Comparison of ENCODE assay signal across 12 mouse cellular contexts in the genomic region with DNA sequence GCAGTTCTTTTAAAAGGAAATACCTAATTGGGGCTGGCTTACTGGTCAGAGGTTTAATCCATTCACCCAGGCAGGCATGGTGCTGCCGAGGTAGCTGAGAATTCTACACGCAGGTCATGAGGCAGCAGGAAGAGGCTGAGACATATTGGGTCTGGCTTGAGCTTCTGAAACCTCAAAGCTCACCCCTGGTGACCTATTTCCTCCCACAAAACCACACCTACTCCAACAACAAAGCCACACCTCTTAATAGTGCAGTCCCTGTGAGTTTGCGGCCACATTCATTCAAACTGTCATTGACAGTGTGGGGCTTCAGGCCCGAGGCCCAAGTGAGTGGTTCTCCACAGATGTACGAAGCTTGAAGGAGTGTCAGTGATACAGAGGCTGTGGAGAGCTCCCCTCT.
"Had no signal": no experiment of that assay in that cellular context is flagged by ENCODE, and none has a peak within 500 bp of the region (broad histone marks: within the 10 kb centered on the region; RNA-seq: fewer than 3 reads in every experiment).

No protein-coding gene starts in this region.

- DNase-seq: gastrocnemius, adult 2 months; gastrocnemius, postnatal 10 days; gastrocnemius, postnatal 25 days; heart, adult 2 months; heart, postnatal 14 days; heart, postnatal 36 days; kidney, adult 11 months; kidney, adult 2 months; kidney, adult 9 months; kidney, postnatal 25 days; kidney, postnatal 4 days; left cerebral cortex, postnatal 4 days had no signal
